Mouse (Mus musculus) heart, postnatal 0 days (tissue): ENCODE measurements around the gene Phgr1. TPM values are rescaled to one million over a fixed set of nuclear protein-coding genes. Genes with fewer than 3 reads are reported as not detected.

Experiments
- ATAC-seq: fragments of 200-750 bp; cut with Nextera tagmentation; 2 replicates; pipeline ENCODE4 v1.8.0; 2017; ENCODE audit warnings: low read depth, moderate number of reproducible peaks, moderate library complexity; ENCODE audit not compliant: insufficient read depth
- DNase-seq: peaks from one replicate; pipeline ENCODE4 v3.0.0-alpha.2; 2016; ENCODE audit warnings: low spot score
- H3K27ac ChIP-seq: fragments of 300-500 bp; sonication (generic); 2 replicates; pipeline ENCODE4 v1.5.1; 2014; ENCODE audit warnings: low read depth, mild to moderate bottlenecking
- H3K27me3 ChIP-seq: fragments of 300-500 bp; sonication (generic); 2 replicates; pipeline ENCODE4 v1.6.1; 2014; ENCODE audit warnings: low read length, mixed read lengths; ENCODE audit not compliant: control insufficient read depth, insufficient read depth
- H3K36me3 ChIP-seq: fragments of 300-500 bp; sonication (generic); replicated peaks from 2 replicates; pipeline ENCODE4 v1.6.1; 2014; ENCODE audit warnings: low read length, mixed read lengths; ENCODE audit not compliant: control insufficient read depth, insufficient read depth
- H3K4me1 ChIP-seq: fragments of 300-500 bp; sonication (generic); 2 replicates; pipeline ENCODE4 v1.6.1; 2014; ENCODE audit warnings: antibody characterized with exemption; ENCODE audit not compliant: control insufficient read depth, insufficient read depth
- H3K4me2 ChIP-seq: fragments of 300-500 bp; sonication (generic); 2 replicates; pipeline ENCODE4 v1.6.1; 2014; ENCODE audit warnings: low read depth, mild to moderate bottlenecking, low read length, moderate library complexity
- H3K4me3 ChIP-seq: fragments of 300-500 bp; sonication (generic); 2 replicates; pipeline ENCODE4 v1.5.1; 2014; ENCODE audit warnings: low read depth, low read length
- H3K9ac ChIP-seq: fragments of 300-500 bp; sonication (generic); replicated peaks from 2 replicates; pipeline ENCODE4 v1.6.1; 2014; ENCODE audit warnings: low read depth, low read length, mixed read lengths
- H3K9me3 ChIP-seq: fragments of 300-500 bp; sonication (generic); replicated peaks from 2 replicates; pipeline ENCODE4 v1.6.1; 2016; ENCODE audit warnings: low read length; ENCODE audit not compliant: control insufficient read depth
- CTCF ChIP-seq: IDR thresholded peaks from 2 replicates; pipeline ENCODE4 v1.5.1; 2016; ENCODE audit warnings: antibody characterized with exemption, control low read depth, low read depth
- EP300 ChIP-seq: IDR thresholded peaks from 2 replicates; pipeline ENCODE4 v1.6.1; 2016; ENCODE audit warnings: antibody characterized with exemption, low read depth
- WGBS: fragments of 180-500 bp; shearing (Covaris S2); extraction: QIAGEN DNeasy Blood & Tissue Kit; methylation state at CpG from one replicate; pipeline ENCODE4 v1.1.7; 2014; 5-methylcytosine and 5-hydroxymethylcytosine counted together
- polyA plus RNA-seq: library from polyadenylated mRNA; unstranded; fragments of >200 nt; fragmentation: Nextera tagmentation; extraction: Ambion mirVana; gene quantifications from 2 replicates; pipeline ENCODE4 v1.2.1, GENCODE M21; 2015
- total RNA-seq: library from RNA; depleted of rRNA; stranded (reverse); fragments of >200 nt; gene quantifications from 2 replicates; pipeline ENCODE4 v1.2.3, GENCODE M21; 2014; ENCODE audit warnings: low replicate concordance

Gene Phgr1
- total and polyA plus RNA-seq, 2 experiments from 2014 or later: not detected

DNA sequence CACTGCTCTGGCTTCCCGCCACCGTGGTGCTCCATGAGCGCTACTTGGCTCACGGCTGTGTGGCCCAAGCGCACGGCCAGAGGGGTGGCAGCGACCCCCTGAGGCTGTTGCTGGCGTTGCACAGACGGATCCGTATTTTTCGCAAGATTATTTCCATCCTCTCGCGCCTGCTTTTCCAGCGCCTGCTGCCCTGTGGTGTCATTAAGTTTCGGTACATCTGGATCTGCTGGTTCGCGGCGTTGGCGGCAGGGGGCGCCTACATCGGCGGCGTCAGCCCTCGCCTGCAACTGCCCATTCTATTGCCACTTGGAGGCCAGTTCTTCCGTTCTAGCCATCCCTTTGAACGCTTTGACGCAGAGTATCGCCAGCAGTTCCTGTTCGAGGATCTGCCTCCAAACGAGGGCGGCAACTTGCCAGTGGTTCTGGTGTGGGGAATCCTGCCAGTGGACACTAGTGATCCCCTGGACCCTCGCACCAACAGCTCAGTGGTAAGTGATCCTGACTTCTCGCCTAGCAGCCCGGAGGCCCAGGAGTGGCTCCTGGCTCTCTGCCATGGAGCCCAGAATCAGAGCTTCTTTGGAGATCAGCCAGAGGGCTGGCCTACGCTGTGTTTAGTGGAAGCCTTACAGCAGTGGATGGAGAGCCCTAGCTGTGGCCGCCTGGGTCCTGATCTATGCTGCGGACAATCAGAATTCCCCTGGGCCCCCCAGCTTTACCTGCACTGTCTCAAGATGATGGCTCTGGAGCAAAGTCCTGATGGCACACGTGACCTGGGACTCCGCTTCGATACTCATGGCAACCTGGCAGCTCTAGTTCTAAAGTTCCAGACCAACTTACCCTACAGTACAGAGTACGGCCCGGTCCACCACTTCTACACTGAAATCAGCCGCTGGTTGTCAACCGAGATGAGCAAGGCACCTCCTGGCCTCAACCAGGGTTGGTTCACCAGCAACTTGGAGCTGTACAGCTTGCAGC, 18.3 kb downstream of the Phgr1 start:
- DNase-seq (peak; percentile 43), ATAC-seq (peak; percentile 61)
- WGBS: 17% methylated on average over 44 of the region's 44 CpGs
- Histone ChIP-seq H3K4me1 (peaks cover 7% of the 10 kb centered on the region), H3K27ac (no peak overlapping the region), H3K36me3 (no peaks in the 10 kb centered on the region), H3K4me3 (peak overlapping the region; percentile 23), H3K9me3 (no peaks in the 10 kb centered on the region), H3K9ac (no peak overlapping the region), H3K27me3 (no peaks in the 10 kb centered on the region), H3K4me2 (peak overlapping the region; percentile 56)
- TF ChIP-seq EP300: no peak
- peak; percentile 53 for TF ChIP-seq CTCF

DNA sequence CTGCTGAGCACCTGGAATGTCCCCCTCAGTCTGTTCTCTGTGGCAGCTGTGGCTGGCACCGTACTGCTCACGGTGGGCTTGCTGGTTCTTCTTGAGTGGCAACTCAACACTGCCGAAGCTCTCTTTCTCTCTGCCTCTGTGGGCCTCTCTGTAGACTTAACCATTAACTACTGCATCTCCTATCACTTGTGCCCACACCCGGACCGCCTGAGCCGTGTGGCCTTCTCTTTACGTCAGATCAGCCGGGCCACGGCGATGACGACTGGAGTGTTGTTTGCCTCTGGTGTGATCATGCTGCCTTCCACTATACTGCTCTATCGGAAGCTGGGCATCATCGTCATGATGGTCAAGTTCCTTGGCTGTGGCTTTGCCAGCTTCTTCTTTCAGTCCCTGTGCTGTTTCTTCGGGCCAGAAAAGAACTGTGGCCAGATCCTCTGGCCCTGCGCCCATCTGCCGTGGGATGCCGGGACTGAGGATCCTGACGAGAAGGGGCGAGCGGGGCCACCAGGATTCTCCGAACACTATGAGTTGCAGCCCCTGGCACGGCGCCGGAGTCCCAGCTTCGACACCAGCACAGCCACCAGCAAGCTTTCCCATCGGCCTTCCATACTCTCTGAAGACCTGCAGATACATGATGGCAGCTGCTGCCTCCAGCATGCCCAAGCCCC, 19.2 kb downstream of the Phgr1 start:
- DNase-seq: no peak
- Histone ChIP-seq H3K27me3 (no peaks in the 10 kb centered on the region), H3K27ac (no peak overlapping the region), H3K9ac (no peak overlapping the region), H3K4me2 (no peak overlapping the region), H3K4me3 (no peak overlapping the region), H3K9me3 (no peaks in the 10 kb centered on the region), H3K36me3 (no peaks in the 10 kb centered on the region), H3K4me1 (peaks cover 7% of the 10 kb centered on the region)
- WGBS: 88% methylated on average over 26 of the region's 26 CpGs
- ATAC-seq: no peak
- no peak for TF ChIP-seq CTCF
- no peak for TF ChIP-seq EP300

DNA sequence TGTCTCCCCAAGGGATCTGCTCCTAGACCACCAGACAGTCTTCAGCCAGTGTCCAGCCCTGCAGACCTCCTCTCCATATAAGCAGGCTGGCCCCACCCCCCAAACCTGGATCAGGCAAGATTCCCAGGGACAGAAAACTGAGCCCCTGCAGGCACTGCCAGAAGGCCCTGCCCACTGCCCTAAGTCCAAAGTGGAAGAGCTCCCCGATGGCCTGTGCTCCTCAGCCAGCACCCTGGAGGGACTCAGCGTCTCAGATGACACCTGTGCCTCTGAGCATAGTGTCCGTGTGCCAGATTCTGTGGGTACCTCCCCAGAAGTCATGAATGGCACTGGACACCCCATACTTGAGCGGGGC, 19.7 kb downstream of the Phgr1 start:
- no peaks in the 10 kb centered on the region for H3K36me3 ChIP-seq
- H3K27ac ChIP-seq: no peak overlapping the region
- 80% methylated on average over 4 of the region's 4 CpGs for WGBS
- H3K9ac ChIP-seq: no peak overlapping the region
- DNase-seq (no peak), ATAC-seq (no peak)
- no peak overlapping the region for H3K4me3 ChIP-seq
- no peaks in the 10 kb centered on the region for H3K9me3 ChIP-seq
- no peaks in the 10 kb centered on the region for H3K27me3 ChIP-seq
- peaks cover 7% of the 10 kb centered on the region for H3K4me1 ChIP-seq
- no peak overlapping the region for H3K4me2 ChIP-seq
- TF ChIP-seq EP300 (no peak), CTCF (no peak)

DNA sequence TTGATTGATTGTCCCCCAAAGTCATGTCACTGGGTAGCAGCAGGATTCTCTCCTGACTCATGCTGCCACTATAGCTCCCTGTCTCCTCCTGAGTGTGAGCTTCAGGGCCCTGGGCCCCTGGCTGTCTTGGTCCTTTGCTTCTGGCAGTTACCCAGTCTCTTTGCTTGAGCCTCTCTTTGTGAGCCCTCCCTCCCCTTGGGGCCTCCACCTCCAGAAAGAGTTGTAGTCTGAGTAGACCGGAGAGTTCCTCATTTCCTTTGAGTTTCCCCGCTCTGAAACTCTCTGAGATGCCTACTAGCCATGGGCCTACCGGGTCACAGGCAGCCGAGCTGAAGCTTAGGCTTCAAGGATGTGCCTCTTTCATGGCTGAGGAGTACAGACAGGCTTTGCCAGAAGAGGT, 21.1 kb downstream of the Phgr1 start:
- H3K27me3 ChIP-seq: no peaks in the 10 kb centered on the region
- H3K9me3 ChIP-seq: no peaks in the 10 kb centered on the region
- no peak overlapping the region for H3K9ac ChIP-seq
- DNase-seq (no peak), ATAC-seq (no peak)
- H3K4me1 ChIP-seq: peaks cover 7% of the 10 kb centered on the region
- no peak overlapping the region for H3K4me2 ChIP-seq
- no peak overlapping the region for H3K27ac ChIP-seq
- no peak for TF ChIP-seq CTCF
- TF ChIP-seq EP300: no peak
- H3K4me3 ChIP-seq: no peak overlapping the region
- H3K36me3 ChIP-seq: no peaks in the 10 kb centered on the region
- 71% methylated on average over 4 of the region's 4 CpGs for WGBS

DNA sequence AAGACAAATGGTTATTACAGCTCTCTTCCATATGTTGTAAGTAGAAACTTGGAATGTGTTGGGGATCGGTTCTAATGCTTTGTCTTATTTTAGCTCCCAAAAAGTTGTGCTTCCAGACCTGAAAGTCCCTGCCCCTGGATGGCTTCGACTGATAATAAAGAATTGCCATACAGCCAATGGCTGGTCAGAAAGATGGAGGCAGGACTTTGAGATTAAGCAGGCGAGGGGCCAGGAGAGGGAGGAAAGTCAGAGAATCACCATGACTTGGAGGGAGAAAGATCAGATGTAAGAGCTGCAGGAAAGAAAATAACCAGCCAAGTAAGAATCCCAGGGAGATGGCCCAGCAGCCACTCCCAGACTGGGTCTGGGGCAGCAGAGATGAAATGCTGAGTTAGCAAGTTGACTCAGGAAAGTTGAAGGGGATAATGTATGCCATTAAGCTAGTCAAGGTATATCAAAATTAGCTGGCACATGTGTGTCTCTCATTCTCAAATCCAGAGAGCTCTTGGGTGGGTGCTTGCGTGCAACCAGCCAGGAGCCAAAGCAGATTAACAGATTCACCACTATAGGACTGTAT, 30.1 kb downstream of the Phgr1 start:
- 65% methylated on average over 4 of the region's 4 CpGs for WGBS
- H3K36me3 ChIP-seq: no peaks in the 10 kb centered on the region
- DNase-seq (no peak), ATAC-seq (no peak)
- H3K27me3 ChIP-seq: no peaks in the 10 kb centered on the region
- H3K9me3 ChIP-seq: no peaks in the 10 kb centered on the region
- no peak overlapping the region for H3K4me2 ChIP-seq
- no peak for TF ChIP-seq EP300
- TF ChIP-seq CTCF: no peak
- no peak overlapping the region for H3K27ac ChIP-seq
- H3K9ac ChIP-seq: no peak overlapping the region
- no peaks in the 10 kb centered on the region for H3K4me1 ChIP-seq
- no peak overlapping the region for H3K4me3 ChIP-seq
